Mouse (Mus musculus): ENCODE measurements around the gene H2al1b. TPM values are rescaled to one million over a fixed set of nuclear protein-coding genes. Genes with fewer than 3 reads are reported as not detected.

The H2al1b gene
- polyA plus RNA-seq (2017; shearing (Covaris generic)), result not detected

DNA sequence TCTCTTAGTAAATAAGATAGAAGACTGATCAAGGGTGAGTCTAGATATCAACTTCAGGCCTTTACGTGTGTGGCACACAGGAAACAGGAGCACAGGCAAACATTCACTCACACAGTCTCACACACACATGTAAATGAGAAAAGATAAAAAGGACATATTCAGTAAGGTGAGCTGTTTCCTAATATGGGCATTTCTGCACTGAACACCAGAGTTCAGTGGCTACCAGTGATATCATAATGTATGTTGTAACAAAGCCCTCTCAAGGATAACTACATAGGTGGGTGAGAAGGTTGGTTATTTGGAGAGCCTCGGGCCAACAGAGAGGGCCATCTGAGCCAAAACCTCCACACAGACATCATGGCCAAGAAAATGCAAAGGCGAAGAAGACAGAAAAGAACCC lies at the start of gene H2al1b:
Gene H2al1b, plus strand, starts transcription at position 301 of the 400 bp plus-strand sequence.

DNA sequence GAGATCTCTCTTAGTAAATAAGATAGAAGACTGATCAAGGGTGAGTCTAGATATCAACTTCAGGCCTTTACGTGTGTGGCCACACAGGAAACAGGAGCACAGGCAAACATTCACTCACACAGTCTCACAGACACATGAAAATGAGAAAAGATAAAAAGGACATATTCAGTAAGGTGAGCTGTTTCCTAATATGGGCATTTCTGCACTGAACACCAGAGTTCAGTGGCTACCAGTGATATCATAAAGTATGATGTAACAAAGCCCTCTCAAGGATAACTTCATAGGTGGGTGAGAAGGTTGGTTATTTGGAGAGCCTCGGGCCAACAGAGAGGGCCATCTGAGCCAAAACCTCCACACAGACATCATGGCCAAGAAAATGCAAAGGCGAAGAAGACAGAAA lies 3.3 kb upstream of the H2al1b start, which contains the start of gene H2al1a:
Gene H2al1a, plus strand, starts transcription at position 301 of the 400 bp plus-strand sequence.

DNA sequence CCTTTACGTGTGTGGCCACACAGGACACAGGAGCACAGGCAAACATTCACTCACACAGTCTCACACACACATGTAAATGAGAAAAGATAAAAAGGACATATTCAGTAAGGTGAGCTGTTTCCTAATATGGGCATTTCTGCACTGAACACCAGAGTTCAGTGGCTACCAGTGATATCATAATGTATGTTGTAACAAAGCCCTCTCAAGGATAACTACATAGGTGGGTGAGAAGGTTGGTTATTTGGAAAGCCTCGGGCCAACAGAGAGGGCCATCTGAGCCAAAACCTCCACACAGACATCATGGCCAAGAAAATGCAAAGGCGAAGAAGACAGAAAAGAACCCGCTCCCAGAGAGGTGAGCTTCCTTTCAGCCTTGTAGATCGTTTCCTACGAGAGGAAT lies 3.1 kb downstream of the H2al1b start, which contains the start of gene H2al1c:
Gene H2al1c, plus strand, starts transcription at position 301 of the 400 bp plus-strand sequence.

DNA sequence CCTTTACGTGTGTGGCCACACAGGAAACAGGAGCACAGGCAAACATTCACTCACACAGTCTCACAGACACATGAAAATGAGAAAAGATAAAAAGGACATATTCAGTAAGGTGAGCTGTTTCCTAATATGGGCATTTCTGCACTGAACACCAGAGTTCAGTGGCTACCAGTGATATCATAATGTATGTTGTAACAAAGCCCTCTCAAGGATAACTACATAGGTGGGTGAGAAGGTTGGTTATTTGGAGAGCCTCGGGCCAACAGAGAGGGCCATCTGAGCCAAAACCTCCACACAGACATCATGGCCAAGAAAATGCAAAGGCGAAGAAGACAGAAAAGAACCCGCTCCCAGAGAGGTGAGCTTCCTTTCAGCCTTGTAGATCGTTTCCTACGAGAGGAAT lies 6.3 kb downstream of the H2al1b start, which contains the start of gene H2al1d:
Gene H2al1d, plus strand, starts transcription at position 301 of the 400 bp plus-strand sequence.

DNA sequence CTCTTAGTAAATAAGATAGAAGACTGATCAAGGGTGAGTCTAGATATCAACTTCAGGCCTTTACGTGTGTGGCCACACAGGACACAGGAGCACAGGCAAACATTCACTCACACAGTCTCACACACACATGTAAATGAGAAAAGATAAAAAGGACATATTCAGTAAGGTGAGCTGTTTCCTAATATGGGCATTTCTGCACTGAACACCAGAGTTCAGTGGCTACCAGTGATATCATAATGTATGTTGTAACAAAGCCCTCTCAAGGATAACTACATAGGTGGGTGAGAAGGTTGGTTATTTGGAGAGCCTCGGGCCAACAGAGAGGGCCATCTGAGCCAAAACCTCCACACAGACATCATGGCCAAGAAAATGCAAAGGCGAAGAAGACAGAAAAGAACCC lies 9.4 kb downstream of the H2al1b start, which contains the start of gene H2al1e:
Gene H2al1e, plus strand, starts transcription at position 301 of the 400 bp plus-strand sequence.

DNA sequence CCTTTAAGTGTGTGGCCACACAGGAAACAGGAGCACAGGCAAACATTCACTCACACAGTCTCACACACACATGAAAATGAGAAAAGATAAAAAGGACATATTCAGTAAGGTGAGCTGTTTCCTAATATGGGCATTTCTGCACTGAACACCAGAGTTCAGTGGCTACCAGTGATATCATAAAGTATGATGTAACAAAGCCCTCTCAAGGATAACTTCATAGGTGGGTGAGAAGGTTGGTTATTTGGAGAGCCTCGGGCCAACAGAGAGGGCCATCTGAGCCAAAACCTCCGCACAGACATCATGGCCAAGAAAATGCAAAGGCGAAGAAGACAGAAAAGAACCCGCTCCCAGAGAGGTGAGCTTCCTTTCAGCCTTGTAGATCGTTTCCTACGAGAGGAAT lies 12.6 kb downstream of the H2al1b start, which contains the start of gene H2al1f:
Gene H2al1f, plus strand, starts transcription at position 301 of the 400 bp plus-strand sequence.

DNA sequence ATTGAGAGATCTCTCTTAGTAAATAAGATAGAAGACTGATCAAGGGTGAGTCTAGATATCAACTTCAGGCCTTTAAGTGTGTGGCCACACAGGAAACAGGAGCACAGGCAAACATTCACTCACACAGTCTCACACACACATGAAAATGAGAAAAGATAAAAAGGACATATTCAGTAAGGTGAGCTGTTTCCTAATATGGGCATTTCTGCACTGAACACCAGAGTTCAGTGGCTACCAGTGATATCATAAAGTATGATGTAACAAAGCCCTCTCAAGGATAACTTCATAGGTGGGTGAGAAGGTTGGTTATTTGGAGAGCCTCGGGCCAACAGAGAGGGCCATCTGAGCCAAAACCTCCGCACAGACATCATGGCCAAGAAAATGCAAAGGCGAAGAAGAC lies 15.7 kb downstream of the H2al1b start, which contains the start of gene H2al1g:
Gene H2al1g, plus strand, starts transcription at position 301 of the 400 bp plus-strand sequence.

DNA sequence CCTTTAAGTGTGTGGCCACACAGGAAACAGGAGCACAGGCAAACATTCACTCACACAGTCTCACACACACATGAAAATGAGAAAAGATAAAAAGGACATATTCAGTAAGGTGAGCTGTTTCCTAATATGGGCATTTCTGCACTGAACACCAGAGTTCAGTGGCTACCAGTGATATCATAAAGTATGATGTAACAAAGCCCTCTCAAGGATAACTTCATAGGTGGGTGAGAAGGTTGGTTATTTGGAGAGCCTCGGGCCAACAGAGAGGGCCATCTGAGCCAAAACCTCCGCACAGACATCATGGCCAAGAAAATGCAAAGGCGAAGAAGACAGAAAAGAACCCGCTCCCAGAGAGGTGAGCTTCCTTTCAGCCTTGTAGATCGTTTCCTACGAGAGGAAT lies 19.0 kb downstream of the H2al1b start, which contains the start of gene H2al1h:
Gene H2al1h, plus strand, starts transcription at position 301 of the 400 bp plus-strand sequence.

DNA sequence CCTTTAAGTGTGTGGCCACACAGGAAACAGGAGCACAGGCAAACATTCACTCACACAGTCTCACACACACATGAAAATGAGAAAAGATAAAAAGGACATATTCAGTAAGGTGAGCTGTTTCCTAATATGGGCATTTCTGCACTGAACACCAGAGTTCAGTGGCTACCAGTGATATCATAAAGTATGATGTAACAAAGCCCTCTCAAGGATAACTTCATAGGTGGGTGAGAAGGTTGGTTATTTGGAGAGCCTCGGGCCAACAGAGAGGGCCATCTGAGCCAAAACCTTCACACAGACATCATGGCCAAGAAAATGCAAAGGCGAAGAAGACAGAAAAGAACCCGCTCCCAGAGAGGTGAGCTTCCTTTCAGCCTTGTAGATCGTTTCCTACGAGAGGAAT lies 22.1 kb downstream of the H2al1b start, which contains the start of gene H2al1i:
Gene H2al1i, plus strand, starts transcription at position 301 of the 400 bp plus-strand sequence.

DNA sequence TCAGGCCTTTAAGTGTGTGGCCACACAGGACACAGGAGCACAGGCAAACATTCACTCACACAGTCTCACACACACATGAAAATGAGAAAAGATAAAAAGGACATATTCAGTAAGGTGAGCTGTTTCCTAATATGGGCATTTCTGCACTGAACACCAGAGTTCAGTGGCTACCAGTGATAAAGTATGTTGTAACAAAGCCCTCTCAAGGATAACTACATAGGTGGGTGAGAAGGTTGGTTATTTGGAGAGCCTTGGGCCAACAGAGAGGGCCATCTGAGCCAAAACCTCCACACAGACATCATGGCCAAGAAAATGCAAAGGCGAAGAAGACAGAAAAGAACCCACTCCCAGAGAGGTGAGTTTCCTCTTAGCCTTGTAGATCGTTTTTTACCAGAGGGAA lies 25.3 kb downstream of the H2al1b start, which contains the start of gene H2al1j:
Gene H2al1j, plus strand, starts transcription at position 301 of the 400 bp plus-strand sequence.

Other genes with a start within 250 kb of the H2al1b start
- gene H2al1a, start 3.2 kb upstream of the H2al1b start, polyA plus RNA-seq (2017; shearing (Covaris generic)), result not detected
- not detected for gene H2al1c, start 3.2 kb downstream of the H2al1b start, polyA plus RNA-seq (2017; shearing (Covaris generic))
- not detected for gene H2al1d, start 6.4 kb downstream of the H2al1b start, polyA plus RNA-seq (2017; shearing (Covaris generic))
- not detected for gene H2al1e, start 9.5 kb downstream of the H2al1b start, polyA plus RNA-seq (2017; shearing (Covaris generic))
- not detected for gene H2al1f, start 12.7 kb downstream of the H2al1b start, polyA plus RNA-seq (2017; shearing (Covaris generic))
- gene H2al1g, start 15.8 kb downstream of the H2al1b start, polyA plus RNA-seq (2017; shearing (Covaris generic)), result not detected
- not detected for gene H2al1h, start 19.1 kb downstream of the H2al1b start, polyA plus RNA-seq (2017; shearing (Covaris generic))
- gene H2al1i, start 22.2 kb downstream of the H2al1b start, polyA plus RNA-seq (2017; shearing (Covaris generic)), result not detected
- not detected for gene H2al1j, start 25.4 kb downstream of the H2al1b start, polyA plus RNA-seq (2017; shearing (Covaris generic))